Mouse (Mus musculus): ENCODE measurements around the gene Slc12a6. TPM values are rescaled to one million over a fixed set of nuclear protein-coding genes. Genes with fewer than 3 reads are reported as not detected.

Gene Slc12a6
- polyA plus RNA-seq, 1 experiment from 2014 or later, result 17.7 TPM

- Histone ChIP-seq H3K9me3 (ENCODE audit: control insufficient read depth, low read length) (no peaks in the 10 kb centered on the region), H3K36me3 (ENCODE audit: control insufficient read depth, insufficient read depth, low read length) (peaks cover 46% of the 10 kb centered on the region), H3K27me3 (replicated peaks; ENCODE audit: control insufficient read depth, insufficient read depth, low read length) (no peaks in the 10 kb centered on the region), H3K27ac (ENCODE audit: low read depth) (no peak overlapping the region), H3K9ac (ENCODE audit: low read length) (no peak overlapping the region), H3K4me1 (replicated peaks; ENCODE audit: control insufficient read depth, insufficient read depth, low read length) (no peaks in the 10 kb centered on the region), H3K4me2 (ENCODE audit: low read length) (no peak overlapping the region), H3K4me3 (ENCODE audit: low read depth, low read length) (no peak overlapping the region)
- DNase-seq (ENCODE audit: low spot score) (no peak), ATAC-seq (replicated peaks; ENCODE audit: low FRiP score, low TSS enrichment, low read depth) (no peak)
- 69% methylated on average over 3 of the region's 3 CpGs for whole genome bisulfite sequencing
Measured at GRCm38 (mm10) chr2:112407030-112407429, 141.4 kb downstream of the Slc12a6 start.

Other genes starting within 250 kb of the Slc12a6 start
- gene Olfr1311, start 241.4 kb upstream of the Slc12a6 start, polyA plus RNA-seq (2014; fragmentation: Nextera tagmentation; extraction: Ambion mirVana), result not detected in 2 replicates
- not detected in 2 replicates for gene Olfr1312, start 215.6 kb upstream of the Slc12a6 start, polyA plus RNA-seq (2014; fragmentation: Nextera tagmentation; extraction: Ambion mirVana)
- gene Olfr1313, start 188.0 kb upstream of the Slc12a6 start, polyA plus RNA-seq (2014; fragmentation: Nextera tagmentation; extraction: Ambion mirVana), result not detected in 2 replicates
- not detected in 2 replicates for gene Olfr1314, start 169.0 kb upstream of the Slc12a6 start, polyA plus RNA-seq (2014; fragmentation: Nextera tagmentation; extraction: Ambion mirVana)
- gene Olfr1315-ps1, start 150.4 kb upstream of the Slc12a6 start, polyA plus RNA-seq (2014; fragmentation: Nextera tagmentation; extraction: Ambion mirVana), result not detected in 2 replicates
- gene Olfr1316, start 130.8 kb upstream of the Slc12a6 start, polyA plus RNA-seq (2014; fragmentation: Nextera tagmentation; extraction: Ambion mirVana), result not detected in 2 replicates
- not detected in 2 replicates for gene Olfr1317, start 125.5 kb upstream of the Slc12a6 start, polyA plus RNA-seq (2014; fragmentation: Nextera tagmentation; extraction: Ambion mirVana)
- gene Olfr1318, start 111.6 kb upstream of the Slc12a6 start, polyA plus RNA-seq (2014; fragmentation: Nextera tagmentation; extraction: Ambion mirVana), result not detected in 2 replicates
- 23.8 and 28.1 TPM in 2 replicates for gene Lpcat4, start 26.4 kb upstream of the Slc12a6 start, polyA plus RNA-seq (2014; fragmentation: Nextera tagmentation; extraction: Ambion mirVana)
- gene Nutm1, start 6.5 kb upstream of the Slc12a6 start, polyA plus RNA-seq (2014; fragmentation: Nextera tagmentation; extraction: Ambion mirVana), result 0.08 TPM in 1 of 2 replicates, not detected in the other
- gene Nop10, start 3.9 kb upstream of the Slc12a6 start, polyA plus RNA-seq (2014; fragmentation: Nextera tagmentation; extraction: Ambion mirVana), result 255 and 275 TPM in 2 replicates
- gene Gm21985, start 489 bp downstream of the Slc12a6 start, polyA plus RNA-seq (2014; fragmentation: Nextera tagmentation; extraction: Ambion mirVana), result not detected in 2 replicates
- gene Emc4, start 102.2 kb downstream of the Slc12a6 start, polyA plus RNA-seq (2014; fragmentation: Nextera tagmentation; extraction: Ambion mirVana), result 96.7 and 105 TPM in 2 replicates
- 41.3 and 44.9 TPM in 2 replicates for gene Katnbl1, start 113.4 kb downstream of the Slc12a6 start, polyA plus RNA-seq (2014; fragmentation: Nextera tagmentation; extraction: Ambion mirVana)
- gene Emc7, start 189.2 kb downstream of the Slc12a6 start, polyA plus RNA-seq (2014; fragmentation: Nextera tagmentation; extraction: Ambion mirVana), result 16.9 and 17.5 TPM in 2 replicates
- gene Chrm5, start 214.9 kb downstream of the Slc12a6 start, polyA plus RNA-seq (2014; fragmentation: Nextera tagmentation; extraction: Ambion mirVana), result not detected in 2 replicates
- gene Aven, start 227.1 kb downstream of the Slc12a6 start, polyA plus RNA-seq (2014; fragmentation: Nextera tagmentation; extraction: Ambion mirVana), result 7.6 and 9.1 TPM in 2 replicates

All from intestine, embryonic 14.5 days (tissue).